Mouse (Mus musculus): Measurements from ENCODE around the gene Actc1.

Gene Actc1

GRCm38 (mm10) chr2:114052696-114053598 is at the start of gene Actc1:
Actc1 (minus strand) TSS chr2:114053548.
- DNase-seq (ENCODE audit: low spot score in 2 of 2): no peak

GRCm38 (mm10) chr2:114102471-114102870 is 49.1 kb upstream of the Actc1 start:
- no peak for DNase-seq (ENCODE audit: low spot score in 2 of 2)

GRCm38 (mm10) chr2:114100834-114101233 is 47.5 kb upstream of the Actc1 start:
- no peak for DNase-seq (ENCODE audit: low spot score in 2 of 2)

GRCm38 (mm10) chr2:114099816-114100215 is 46.5 kb upstream of the Actc1 start:
- DNase-seq (ENCODE audit: low spot score in 2 of 2): no peak

- no peak for DNase-seq (ENCODE audit: low spot score in 2 of 2)
These were observed 45.8 kb upstream of the Actc1 start for GRCm38 (mm10) chr2:114099109-114099508.

GRCm38 (mm10) chr2:114097627-114098026 is 44.3 kb upstream of the Actc1 start:
- DNase-seq (ENCODE audit: low spot score in 2 of 2): no peak

GRCm38 (mm10) chr2:114096570-114096969 is 43.2 kb upstream of the Actc1 start:
- DNase-seq (ENCODE audit: low spot score in 2 of 2): no peak

- no peak for DNase-seq (ENCODE audit: low spot score in 2 of 2)
These were observed 42.0 kb upstream of the Actc1 start for GRCm38 (mm10) chr2:114095348-114095747.

GRCm38 (mm10) chr2:114094696-114095095 is 41.3 kb upstream of the Actc1 start:
- no peak for DNase-seq (ENCODE audit: low spot score in 2 of 2)

- no peak for DNase-seq (ENCODE audit: low spot score in 2 of 2)
These were observed 40.2 kb upstream of the Actc1 start for GRCm38 (mm10) chr2:114093577-114093976.

GRCm38 (mm10) chr2:114089862-114090261 is 36.5 kb upstream of the Actc1 start:
- DNase-seq (ENCODE audit: low spot score in 2 of 2): no peak

GRCm38 (mm10) chr2:114087271-114087670 is 33.9 kb upstream of the Actc1 start:
- DNase-seq (ENCODE audit: low spot score in 2 of 2): no peak

GRCm38 (mm10) chr2:114071876-114072275 is 18.5 kb upstream of the Actc1 start:
- no peak for DNase-seq (ENCODE audit: low spot score in 2 of 2)

- DNase-seq (ENCODE audit: low spot score in 2 of 2): no peak
These were observed 12.9 kb upstream of the Actc1 start for GRCm38 (mm10) chr2:114066226-114066625.

- no peak for DNase-seq (ENCODE audit: low spot score in 2 of 2)
These were observed 10.7 kb upstream of the Actc1 start for GRCm38 (mm10) chr2:114064004-114064403.

GRCm38 (mm10) chr2:114060071-114060591 is 6.8 kb upstream of the Actc1 start:
- no peak for DNase-seq (ENCODE audit: low spot score in 2 of 2)

GRCm38 (mm10) chr2:114059608-114060007 is 6.3 kb upstream of the Actc1 start:
- no peak for DNase-seq (ENCODE audit: low spot score in 2 of 2)

- DNase-seq (ENCODE audit: low spot score in 2 of 2): no peak
These were observed 5.0 kb upstream of the Actc1 start for GRCm38 (mm10) chr2:114058226-114058796.

- no peak for DNase-seq (ENCODE audit: low spot score in 2 of 2)
These were observed 4.0 kb upstream of the Actc1 start for GRCm38 (mm10) chr2:114057303-114057853.

GRCm38 (mm10) chr2:114054129-114054528 is 781 bp upstream of the Actc1 start:
- DNase-seq (ENCODE audit: low spot score in 2 of 2): no peak

GRCm38 (mm10) chr2:114051871-114052241 is 1.5 kb downstream of the Actc1 start:
- no peak for DNase-seq (ENCODE audit: low spot score in 2 of 2)

GRCm38 (mm10) chr2:114051111-114051870 is 2.1 kb downstream of the Actc1 start:
- DNase-seq (ENCODE audit: low spot score in 2 of 2): no peak

Data from spleen, postnatal 14 days (tissue).